Mouse (Mus musculus): Measurements from ENCODE around the gene Atp8b2. TPM values are rescaled to one million over a fixed set of nuclear protein-coding genes. Genes with fewer than 3 reads are reported as not detected.

The Atp8b2 gene
- polyA plus RNA-seq, 1 experiment from 2014 or later = 11.7 TPM

- Histone ChIP-seq H3K4me1 (ENCODE audit: insufficient read depth, low read length) (no peaks in the 10 kb centered on the region), H3K27ac (ENCODE audit: low read length) (no peak overlapping the region), H3K4me2 (replicated peaks; ENCODE audit: low read depth, low read length) (no peak overlapping the region), H3K9me3 (ENCODE audit: low read length) (no peaks in the 10 kb centered on the region), H3K4me3 (ENCODE audit: low read length) (no peak overlapping the region), H3K27me3 (ENCODE audit: insufficient read depth, low read length) (no peaks in the 10 kb centered on the region), H3K36me3 (ENCODE audit: insufficient read depth, low read length) (0 out of 2 replicates have a peak, but pooled peaks cover 2% of the 10 kb centered on the region), H3K9ac (replicated peaks; ENCODE audit: low read length) (no peak overlapping the region)
- no peak for ATAC-seq (ENCODE audit: low FRiP score, low TSS enrichment)
- WGBS = 65% methylated on average over 3 of the region's 3 CpGs
Observed at GRCm38 (mm10) chr3:89987211-89987610, 23.9 kb upstream of the Atp8b2 start.

- H3K9ac ChIP-seq (replicated peaks; ENCODE audit: low read length) = no peak overlapping the region
- no peaks in the 10 kb centered on the region for H3K9me3 ChIP-seq (ENCODE audit: low read length)
- H3K36me3 ChIP-seq (ENCODE audit: insufficient read depth, low read length) = no peaks in the 10 kb centered on the region
- 73% methylated on average over 5 of the region's 5 CpGs for WGBS
- no peak overlapping the region for H3K27ac ChIP-seq (ENCODE audit: low read length)
- H3K4me2 ChIP-seq (replicated peaks; ENCODE audit: low read depth, low read length) = no peak overlapping the region
- no peak for ATAC-seq (ENCODE audit: low FRiP score, low TSS enrichment)
- no peak overlapping the region for H3K4me3 ChIP-seq (ENCODE audit: low read length)
- H3K4me1 ChIP-seq (ENCODE audit: insufficient read depth, low read length) = no peaks in the 10 kb centered on the region
- H3K27me3 ChIP-seq (ENCODE audit: insufficient read depth, low read length) = 0 out of 2 replicates have a peak, but pooled peaks cover 2% of the 10 kb centered on the region
Observed at GRCm38 (mm10) chr3:89982426-89982825, 19.1 kb upstream of the Atp8b2 start.

GRCm38 (mm10) chr3:89976859-89977258, 13.6 kb upstream of the Atp8b2 start:
- no peak overlapping the region for H3K4me3 ChIP-seq (ENCODE audit: low read length)
- 0 out of 2 replicates have a peak, but pooled peaks cover 2% of the 10 kb centered on the region for H3K27me3 ChIP-seq (ENCODE audit: insufficient read depth, low read length)
- H3K9ac ChIP-seq (replicated peaks; ENCODE audit: low read length) = no peak overlapping the region
- H3K9me3 ChIP-seq (ENCODE audit: low read length) = no peaks in the 10 kb centered on the region
- ATAC-seq (ENCODE audit: low FRiP score, low TSS enrichment) = no peak
- no peaks in the 10 kb centered on the region for H3K36me3 ChIP-seq (ENCODE audit: insufficient read depth, low read length)
- H3K4me2 ChIP-seq (replicated peaks; ENCODE audit: low read depth, low read length) = no peak overlapping the region
- no peak overlapping the region for H3K27ac ChIP-seq (ENCODE audit: low read length)
- no peaks in the 10 kb centered on the region for H3K4me1 ChIP-seq (ENCODE audit: insufficient read depth, low read length)

GRCm38 (mm10) chr3:89968509-89968908, 5.2 kb upstream of the Atp8b2 start:
- Histone ChIP-seq H3K4me2 (replicated peaks; ENCODE audit: low read depth, low read length) (no peak overlapping the region), H3K4me1 (ENCODE audit: insufficient read depth, low read length) (peaks cover 8% of the 10 kb centered on the region), H3K27me3 (ENCODE audit: insufficient read depth, low read length) (no peaks in the 10 kb centered on the region), H3K4me3 (ENCODE audit: low read length) (no peak overlapping the region), H3K27ac (ENCODE audit: low read length) (no peak overlapping the region), H3K36me3 (ENCODE audit: insufficient read depth, low read length) (no peaks in the 10 kb centered on the region), H3K9me3 (ENCODE audit: low read length) (no peaks in the 10 kb centered on the region), H3K9ac (replicated peaks; ENCODE audit: low read length) (no peak overlapping the region)
- ATAC-seq (ENCODE audit: low FRiP score, low TSS enrichment) = no peak
- WGBS = 59% methylated on average over 7 of the region's 7 CpGs

- 77% methylated on average over 4 of the region's 4 CpGs for WGBS
- no peak overlapping the region for H3K4me2 ChIP-seq (replicated peaks; ENCODE audit: low read depth, low read length)
- H3K4me1 ChIP-seq (ENCODE audit: insufficient read depth, low read length) = peaks cover 12% of the 10 kb centered on the region
- ATAC-seq (ENCODE audit: low FRiP score, low TSS enrichment) = no peak
- H3K27ac ChIP-seq (ENCODE audit: low read length) = no peak overlapping the region
- no peaks in the 10 kb centered on the region for H3K27me3 ChIP-seq (ENCODE audit: insufficient read depth, low read length)
- no peak overlapping the region for H3K9ac ChIP-seq (replicated peaks; ENCODE audit: low read length)
- H3K36me3 ChIP-seq (ENCODE audit: insufficient read depth, low read length) = no peaks in the 10 kb centered on the region
- no peaks in the 10 kb centered on the region for H3K9me3 ChIP-seq (ENCODE audit: low read length)
- H3K4me3 ChIP-seq (ENCODE audit: low read length) = no peak overlapping the region
Observed at GRCm38 (mm10) chr3:89966946-89967345, 3.6 kb upstream of the Atp8b2 start.

- 92% methylated on average over 5 of the region's 5 CpGs for WGBS
- no peak overlapping the region for H3K9ac ChIP-seq (replicated peaks; ENCODE audit: low read length)
- H3K36me3 ChIP-seq (ENCODE audit: insufficient read depth, low read length) = no peaks in the 10 kb centered on the region
- H3K27me3 ChIP-seq (ENCODE audit: insufficient read depth, low read length) = no peaks in the 10 kb centered on the region
- H3K27ac ChIP-seq (ENCODE audit: low read length) = no peak overlapping the region
- no peaks in the 10 kb centered on the region for H3K9me3 ChIP-seq (ENCODE audit: low read length)
- H3K4me1 ChIP-seq (ENCODE audit: insufficient read depth, low read length) = peaks cover 22% of the 10 kb centered on the region
- no peak for ATAC-seq (ENCODE audit: low FRiP score, low TSS enrichment)
- H3K4me2 ChIP-seq (replicated peaks; ENCODE audit: low read depth, low read length) = no peak overlapping the region
- H3K4me3 ChIP-seq (ENCODE audit: low read length) = no peak overlapping the region
Observed at GRCm38 (mm10) chr3:89965972-89966371, 2.7 kb upstream of the Atp8b2 start.

- Histone ChIP-seq H3K9ac (replicated peaks; ENCODE audit: low read length) (no peak overlapping the region), H3K27me3 (ENCODE audit: insufficient read depth, low read length) (no peaks in the 10 kb centered on the region), H3K36me3 (ENCODE audit: insufficient read depth, low read length) (no peaks in the 10 kb centered on the region), H3K27ac (ENCODE audit: low read length) (no peak overlapping the region), H3K4me2 (replicated peaks; ENCODE audit: low read depth, low read length) (no peak overlapping the region), H3K9me3 (ENCODE audit: low read length) (no peaks in the 10 kb centered on the region), H3K4me3 (ENCODE audit: low read length) (no peak overlapping the region), H3K4me1 (ENCODE audit: insufficient read depth, low read length) (peaks cover 26% of the 10 kb centered on the region)
- WGBS = 94% methylated on average over 8 of the region's 8 CpGs
- ATAC-seq (ENCODE audit: low FRiP score, low TSS enrichment) = no peak
Observed at GRCm38 (mm10) chr3:89965557-89965956, 2.2 kb upstream of the Atp8b2 start.

GRCm38 (mm10) chr3:89963926-89964739, 825 bp upstream of the Atp8b2 start:
- WGBS = 25% methylated on average over 22 of the region's 22 CpGs
- peak overlapping the region; percentile 89 for H3K4me3 ChIP-seq (ENCODE audit: low read length)
- H3K9ac ChIP-seq (replicated peaks; ENCODE audit: low read length) = peak overlapping the region; percentile 93
- H3K9me3 ChIP-seq (ENCODE audit: low read length) = no peaks in the 10 kb centered on the region
- ATAC-seq (ENCODE audit: low FRiP score, low TSS enrichment) = 0 out of 2 replicates have a peak, but pooled peaks have one; percentile 5
- H3K36me3 ChIP-seq (ENCODE audit: insufficient read depth, low read length) = no peaks in the 10 kb centered on the region
- H3K27ac ChIP-seq (ENCODE audit: low read length) = peak overlapping the region; percentile 95
- no peaks in the 10 kb centered on the region for H3K27me3 ChIP-seq (ENCODE audit: insufficient read depth, low read length)
- peaks cover 31% of the 10 kb centered on the region for H3K4me1 ChIP-seq (ENCODE audit: insufficient read depth, low read length)
- H3K4me2 ChIP-seq (replicated peaks; ENCODE audit: low read depth, low read length) = peak overlapping the region; percentile 93

- H3K27ac ChIP-seq (ENCODE audit: low read length) = peak overlapping the region; percentile 95
- under 1% methylated on average over 30 of the region's 30 CpGs for WGBS
- peaks cover 3% of the 10 kb centered on the region for H3K36me3 ChIP-seq (ENCODE audit: insufficient read depth, low read length)
- H3K9me3 ChIP-seq (ENCODE audit: low read length) = no peaks in the 10 kb centered on the region
- peaks cover 31% of the 10 kb centered on the region for H3K4me1 ChIP-seq (ENCODE audit: insufficient read depth, low read length)
- peak overlapping the region; percentile 93 for H3K4me2 ChIP-seq (replicated peaks; ENCODE audit: low read depth, low read length)
- H3K9ac ChIP-seq (replicated peaks; ENCODE audit: low read length) = peak overlapping the region; percentile 93
- H3K4me3 ChIP-seq (ENCODE audit: low read length) = peak overlapping the region; percentile 89
- H3K27me3 ChIP-seq (ENCODE audit: insufficient read depth, low read length) = no peaks in the 10 kb centered on the region
- peak; percentile 1; the same call in 1 of the 2 replicates for ATAC-seq (ENCODE audit: low FRiP score, low TSS enrichment)
Observed at GRCm38 (mm10) chr3:89962751-89963220, 522 bp downstream of the Atp8b2 start.

- H3K9me3 ChIP-seq (ENCODE audit: low read length) = no peaks in the 10 kb centered on the region
- peak overlapping the region; percentile 95 for H3K27ac ChIP-seq (ENCODE audit: low read length)
- H3K9ac ChIP-seq (replicated peaks; ENCODE audit: low read length) = peak overlapping the region; percentile 93
- ATAC-seq (ENCODE audit: low FRiP score, low TSS enrichment) = no peak
- no peaks in the 10 kb centered on the region for H3K27me3 ChIP-seq (ENCODE audit: insufficient read depth, low read length)
- H3K4me3 ChIP-seq (ENCODE audit: low read length) = peak overlapping the region; percentile 89
- peak overlapping the region; percentile 93 for H3K4me2 ChIP-seq (replicated peaks; ENCODE audit: low read depth, low read length)
- peaks cover 31% of the 10 kb centered on the region for H3K4me1 ChIP-seq (ENCODE audit: insufficient read depth, low read length)
- peaks cover 7% of the 10 kb centered on the region for H3K36me3 ChIP-seq (ENCODE audit: insufficient read depth, low read length)
- 3% methylated on average over 14 of the region's 14 CpGs for WGBS
Observed at GRCm38 (mm10) chr3:89962059-89962750, 1.1 kb downstream of the Atp8b2 start.
